Mouse (Mus musculus): ENCODE results near the gene Faap100.
"Not testable (repeated sequence)": the region's sequence is repeated elsewhere in the genome, so short reads cannot be mapped to it uniquely, and the experiment has no call there.

The Faap100 gene

DNA sequence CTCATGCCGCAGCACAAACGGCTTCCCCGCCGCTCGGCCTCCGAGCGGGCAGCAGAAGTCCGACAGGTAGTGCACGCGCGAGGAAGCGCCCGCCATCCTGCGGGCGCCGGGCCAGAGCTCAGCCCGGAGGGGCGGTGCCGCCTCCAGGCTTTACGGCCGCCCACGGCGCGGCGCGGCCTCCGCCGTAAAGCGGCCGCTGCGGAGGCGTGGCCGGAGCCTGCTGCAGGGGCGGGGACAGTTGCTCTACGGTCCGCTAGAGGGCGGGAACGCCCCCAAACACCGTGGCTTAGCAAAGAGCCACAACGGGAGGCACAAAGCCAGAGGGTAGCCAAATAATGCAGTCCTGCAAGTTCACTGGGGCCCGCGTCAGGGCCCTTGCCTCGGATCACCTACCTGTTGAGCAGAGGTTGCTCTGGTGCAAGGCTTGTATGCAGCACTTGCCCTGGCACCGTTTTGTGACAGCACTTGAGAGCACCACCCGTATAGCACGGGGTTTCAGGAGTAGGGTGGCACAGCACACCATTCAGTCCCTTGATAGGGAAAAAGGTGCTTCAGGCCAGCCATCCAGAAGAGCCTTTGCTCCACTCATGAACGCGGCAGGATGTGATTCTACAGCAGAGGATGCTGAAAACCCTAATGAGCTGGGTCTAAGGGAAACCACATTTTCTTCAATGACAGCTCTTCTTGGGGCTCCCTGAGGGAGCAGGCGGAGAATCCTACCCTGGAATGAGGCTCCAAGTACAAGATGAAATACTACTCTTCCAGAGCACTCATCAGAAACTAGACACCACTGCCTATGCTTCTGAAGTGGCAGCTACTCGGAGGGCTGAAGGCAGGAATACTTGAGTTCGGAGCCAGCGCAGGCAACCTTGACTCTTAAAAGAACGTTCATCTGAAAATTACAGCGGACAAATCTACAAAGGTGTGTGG, at the start of gene Faap100:
Faap100 (minus strand) TSS at position 154 of the 930 bp plus-strand sequence.
- peak; percentile 95 to 97 for DNase-seq (ENCODE audit: inconsistent age in 2 of 2, low spot score in 1 of 2)

DNA sequence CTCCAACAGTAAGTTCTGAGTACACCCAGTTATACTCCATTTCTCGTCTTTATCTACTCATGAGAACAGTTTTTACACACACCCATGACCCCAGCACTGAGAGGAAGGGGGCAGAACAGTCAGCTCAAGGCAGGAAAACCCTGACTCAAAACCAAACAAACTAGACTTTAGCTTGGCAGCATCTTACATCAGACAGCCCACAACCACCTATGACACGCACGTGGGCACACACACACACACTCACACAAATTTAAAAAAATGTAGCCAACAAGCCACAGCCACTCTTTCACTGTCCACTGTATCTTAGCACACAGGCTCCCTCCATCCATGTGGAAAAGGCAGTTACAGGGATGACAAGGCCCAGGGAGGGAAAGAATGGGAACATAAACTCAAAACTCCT, 48.2 kb upstream of the Faap100 start:
- peak in 1 of 2 experiments; percentile 18 for DNase-seq (ENCODE audit: inconsistent age in 2 of 2, low spot score in 1 of 2)

DNA sequence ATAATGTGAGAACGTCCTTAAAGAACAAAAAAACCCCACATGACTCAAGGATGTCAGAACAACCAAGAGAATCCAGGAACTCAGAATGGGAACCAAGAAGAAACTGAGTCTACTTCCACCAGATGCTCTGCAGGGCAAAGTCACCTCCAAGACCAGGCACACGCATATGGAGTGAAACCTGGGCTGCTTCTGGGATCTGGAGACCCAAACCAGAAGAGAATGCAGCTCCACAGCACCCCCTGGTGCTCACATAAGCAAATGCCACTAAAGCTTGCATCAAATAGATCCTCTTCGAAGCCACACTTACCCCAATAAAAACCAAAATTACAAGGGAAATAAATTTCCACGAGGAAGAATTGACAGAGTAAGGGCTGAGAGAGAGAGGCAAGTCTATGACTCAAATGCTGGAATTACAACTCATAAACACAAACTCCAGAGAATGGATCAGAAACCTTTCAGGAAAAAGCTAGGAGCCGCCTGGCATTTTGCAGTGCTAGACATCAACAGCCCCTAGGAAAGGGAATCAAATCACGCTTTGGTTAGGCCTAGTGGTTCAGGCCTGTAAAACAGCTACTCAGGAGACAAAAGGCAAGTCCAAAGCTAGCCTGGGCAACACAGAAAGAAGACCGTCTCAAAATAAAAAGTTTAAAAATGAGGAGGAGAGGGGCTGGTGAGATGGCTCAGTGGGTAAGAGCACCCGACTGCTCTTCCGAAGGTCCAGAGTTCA, 45.2 kb upstream of the Faap100 start:
- DNase-seq (ENCODE audit: inconsistent age in 2 of 2, low spot score in 1 of 2): peak; percentile 72 to 90

DNA sequence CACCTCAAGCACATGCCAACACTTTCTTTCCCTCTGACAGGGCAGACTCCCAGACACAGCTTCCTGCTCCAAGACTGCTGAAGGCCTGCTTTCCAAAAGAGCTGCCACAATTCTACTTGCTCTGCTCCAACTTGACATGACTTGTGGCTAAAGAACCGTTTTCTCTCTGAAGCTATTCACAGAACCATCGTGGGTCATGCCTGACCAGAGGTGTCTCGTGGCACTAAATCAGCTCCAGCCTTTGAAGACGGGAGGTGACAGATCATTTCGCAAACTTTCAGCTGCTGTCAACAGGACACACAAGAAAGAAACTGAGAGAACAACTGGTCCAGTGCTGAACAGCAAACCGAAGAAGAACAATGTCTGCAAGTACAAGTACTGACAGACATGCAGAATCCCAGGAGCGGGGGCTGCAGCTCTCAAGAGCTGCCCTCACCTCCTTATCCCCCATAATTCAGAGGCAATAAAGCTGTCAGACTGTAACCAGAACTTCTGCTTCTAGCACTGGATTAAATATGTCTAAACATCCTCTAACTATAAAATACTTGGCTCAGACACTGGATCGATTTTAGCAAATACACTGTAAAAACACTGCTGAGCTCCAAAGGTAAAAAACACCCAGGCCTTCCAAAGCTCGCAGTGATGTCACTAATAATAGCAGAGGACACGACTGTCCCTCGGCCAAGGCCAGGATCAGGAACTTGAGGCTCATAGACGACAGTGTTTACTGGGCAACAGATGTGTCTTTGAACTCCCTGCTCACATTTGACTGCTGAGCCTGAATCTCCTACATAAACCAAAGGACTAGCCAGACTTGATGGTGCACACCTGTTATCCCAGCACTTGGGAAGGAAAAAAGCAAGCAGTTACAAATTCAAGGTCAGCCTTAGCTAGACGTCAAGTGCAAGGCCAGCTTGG, 44.3 kb upstream of the Faap100 start:
- peak; percentile 68 to 81 for DNase-seq (ENCODE audit: inconsistent age in 2 of 2, low spot score in 1 of 2)

DNA sequence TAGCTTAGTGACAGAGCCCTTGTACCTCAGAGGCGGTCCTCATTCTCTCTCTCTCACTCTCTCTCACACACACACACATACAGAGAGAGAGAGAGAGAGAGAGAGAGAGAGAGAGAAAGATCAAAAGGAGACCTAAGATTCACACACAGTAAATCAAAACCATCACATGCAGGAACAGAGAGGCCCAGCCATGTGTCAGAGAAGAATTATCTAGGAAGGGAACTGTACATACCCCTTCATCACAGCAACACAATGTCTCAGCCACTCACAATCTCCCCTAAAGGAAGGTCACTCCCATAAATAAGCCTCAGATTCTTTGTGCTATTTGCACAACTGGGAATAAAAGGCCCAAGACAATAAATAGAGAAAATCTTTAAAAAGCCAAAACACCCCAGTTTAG, 40.0 kb upstream of the Faap100 start:
- DNase-seq (ENCODE audit: inconsistent age in 2 of 2, low spot score in 1 of 2): peak; percentile 52 to 65

DNA sequence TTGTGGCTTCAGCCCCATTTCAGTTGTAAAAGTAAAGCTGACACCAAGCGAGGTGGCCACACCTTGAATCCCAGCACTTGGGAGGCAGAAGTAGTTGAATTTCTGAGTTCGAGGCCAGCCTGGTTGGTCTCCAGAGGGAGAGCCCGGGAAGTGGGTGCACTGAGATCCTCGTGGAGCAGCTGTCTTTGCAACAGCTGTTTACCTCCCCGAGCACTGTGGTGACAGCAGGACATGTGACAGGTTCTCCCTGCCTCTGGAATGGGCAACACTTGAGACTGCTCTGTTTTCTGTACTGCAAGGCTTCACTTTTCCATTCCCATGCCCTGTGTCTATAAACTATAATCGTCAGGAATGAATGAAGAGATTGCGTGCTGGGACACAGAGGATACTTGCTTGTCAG, 39.3 kb upstream of the Faap100 start:
- no peak for DNase-seq (ENCODE audit: inconsistent age in 2 of 2, low spot score in 1 of 2)

DNA sequence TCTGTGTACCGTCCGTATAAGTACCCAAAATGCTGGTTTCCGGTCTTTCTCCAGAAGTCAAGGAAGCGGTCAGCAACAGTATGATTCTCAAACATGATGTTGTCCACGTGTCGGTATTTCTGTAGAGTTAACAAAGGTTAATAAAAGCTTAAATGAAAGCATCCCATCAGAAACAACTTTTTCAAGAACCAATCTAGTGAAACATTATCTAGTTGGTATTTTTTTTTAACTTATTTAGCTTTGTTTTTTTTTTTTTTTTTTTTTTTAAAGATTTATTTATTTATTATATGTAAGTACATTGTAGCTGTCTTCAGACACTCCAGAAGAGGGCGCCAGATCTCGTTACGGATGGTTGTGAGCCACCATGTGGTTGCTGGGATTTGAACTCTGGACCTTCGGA, 35.1 kb upstream of the Faap100 start:
- DNase-seq (ENCODE audit: inconsistent age in 2 of 2, low spot score in 1 of 2): not testable (repeated sequence)

DNA sequence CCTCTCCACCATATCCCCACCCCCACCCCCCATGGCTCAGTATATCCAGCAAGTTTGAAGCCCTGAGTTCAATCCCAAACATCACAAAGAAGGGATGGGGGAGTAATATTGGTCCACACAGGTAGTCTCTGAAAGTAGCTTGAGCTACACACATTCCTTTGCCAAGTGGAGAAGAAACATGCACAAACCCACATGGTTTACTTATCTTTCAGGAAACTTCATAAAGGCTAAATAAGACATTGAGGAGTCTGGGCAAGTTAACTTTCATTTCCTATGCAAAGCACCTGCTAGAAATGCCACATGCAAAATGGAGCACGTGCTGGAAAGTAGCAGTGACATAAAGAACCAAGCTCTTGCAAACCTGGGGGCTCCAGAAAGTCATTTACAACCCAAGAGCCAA, 27.9 kb upstream of the Faap100 start:
- DNase-seq (ENCODE audit: inconsistent age in 2 of 2, low spot score in 1 of 2): no peak

DNA sequence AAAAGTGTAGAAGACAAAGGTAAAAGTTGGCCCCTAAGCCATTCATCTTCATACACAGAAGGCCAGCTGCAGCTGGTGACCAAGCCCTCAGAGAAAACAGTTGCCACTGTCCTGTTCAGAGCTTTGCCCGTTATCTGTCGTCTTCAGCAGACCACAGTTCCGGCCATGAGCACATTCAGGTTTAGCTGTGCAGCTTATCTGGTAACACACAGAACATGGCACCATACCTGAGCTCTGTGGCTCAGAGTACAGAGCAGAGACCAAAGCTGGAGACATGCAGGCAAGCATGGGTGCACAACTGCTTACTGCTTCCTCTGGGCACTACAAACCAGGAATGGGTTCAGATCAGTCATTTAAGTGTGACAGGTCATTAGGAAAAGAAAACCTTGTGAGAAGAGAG, 27.3 kb upstream of the Faap100 start:
- no peak for DNase-seq (ENCODE audit: inconsistent age in 2 of 2, low spot score in 1 of 2)

DNA sequence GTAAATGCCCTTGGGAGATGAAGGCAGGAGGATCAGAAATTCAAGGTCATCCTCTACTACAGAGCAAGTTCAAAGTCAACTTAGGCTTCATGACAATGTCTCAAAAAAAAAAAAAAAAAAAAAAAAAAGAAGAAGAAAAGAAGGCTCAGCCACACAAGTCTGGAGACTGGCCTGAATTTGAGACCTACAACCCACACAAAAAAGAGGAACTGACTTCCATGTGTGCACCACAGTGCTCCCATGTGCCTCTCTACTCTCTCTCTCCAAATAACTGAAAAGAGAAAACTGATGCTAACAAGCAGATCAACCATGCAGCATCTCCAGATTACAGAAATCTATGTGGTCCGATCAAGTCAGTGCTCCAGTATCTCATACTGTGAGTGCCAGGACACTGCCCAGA, 26.2 kb upstream of the Faap100 start:
- DNase-seq (ENCODE audit: inconsistent age in 2 of 2, low spot score in 1 of 2): no peak

DNA sequence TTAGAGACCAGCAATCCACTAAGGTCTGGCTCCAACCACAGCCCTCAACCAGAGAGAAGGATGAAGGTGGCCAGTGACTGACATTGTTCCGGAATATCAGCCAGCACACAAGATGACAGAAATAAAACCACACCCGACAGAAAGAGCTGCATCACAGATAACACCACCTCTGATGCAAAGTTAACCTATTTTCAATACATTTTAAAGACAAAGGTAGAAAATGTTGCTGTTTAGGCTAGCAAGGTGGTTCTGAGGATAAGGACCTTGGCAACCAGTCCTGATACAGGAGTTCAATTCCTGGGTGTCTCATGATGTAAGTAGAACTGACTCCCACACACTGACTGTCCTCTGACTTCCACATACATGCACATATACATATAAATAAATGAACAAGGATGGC, 20.8 kb upstream of the Faap100 start:
- DNase-seq (ENCODE audit: inconsistent age in 2 of 2, low spot score in 1 of 2): no peak

DNA sequence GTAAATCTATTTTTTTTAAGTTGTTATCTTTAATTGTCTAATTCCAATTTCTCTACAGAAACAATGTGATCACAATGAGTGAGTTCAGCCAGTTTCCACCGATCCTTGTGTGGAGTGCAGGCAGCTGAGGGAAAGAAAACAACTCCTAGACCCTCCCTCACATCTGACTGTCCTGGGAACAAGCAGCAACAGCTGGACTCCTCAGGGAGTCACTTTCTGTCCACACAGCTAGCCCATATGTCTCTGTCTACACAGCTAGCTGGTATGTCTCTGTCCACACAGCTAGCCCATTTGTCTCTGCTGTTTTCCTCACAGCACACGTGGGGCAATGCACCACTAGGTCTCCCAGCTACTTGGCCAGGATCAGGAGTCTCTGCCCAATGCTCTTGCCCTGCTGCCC, 19.0 kb upstream of the Faap100 start:
- no peak for DNase-seq (ENCODE audit: inconsistent age in 2 of 2, low spot score in 1 of 2)

DNA sequence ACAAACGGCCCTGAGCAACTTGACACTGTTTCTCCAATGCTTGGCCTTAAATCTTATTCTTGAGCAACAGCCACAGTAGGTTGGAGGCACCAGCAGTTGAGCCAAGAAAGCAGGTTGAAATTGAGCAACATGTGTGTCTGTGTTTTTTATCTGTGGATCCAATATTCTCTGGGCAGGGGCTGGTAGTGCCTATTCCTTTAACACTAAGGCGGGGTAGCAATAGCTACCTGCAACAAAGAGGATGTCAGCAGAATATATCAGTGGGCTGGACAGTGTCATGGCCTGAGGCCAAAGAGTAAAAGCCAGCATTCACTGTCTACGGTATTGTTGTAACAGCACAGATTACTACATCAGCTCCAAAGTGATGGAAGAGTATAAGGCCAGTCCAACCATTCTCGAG, 17.1 kb upstream of the Faap100 start:
- peak in 1 of 2 experiments; percentile 79 for DNase-seq (ENCODE audit: inconsistent age in 2 of 2, low spot score in 1 of 2)

DNA sequence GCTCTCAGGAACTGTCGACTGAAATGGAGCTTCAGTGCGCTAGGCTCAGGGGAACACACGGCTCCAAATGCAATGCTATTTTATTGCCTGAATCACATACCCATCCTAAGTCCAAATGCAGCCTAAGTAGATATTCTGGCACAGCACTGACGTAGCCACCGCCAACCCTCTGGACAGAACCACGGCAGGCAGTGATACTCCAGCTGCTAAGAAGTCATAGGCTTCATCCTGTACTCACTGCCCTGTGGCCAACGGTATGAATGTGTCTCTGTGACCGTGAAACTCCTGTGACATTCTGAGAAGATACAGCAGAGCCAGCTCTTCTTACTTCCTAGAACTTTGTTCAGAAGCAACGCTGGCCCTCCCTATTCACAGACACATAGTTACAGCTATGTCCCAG, 10.0 kb upstream of the Faap100 start:
- DNase-seq (ENCODE audit: inconsistent age in 2 of 2, low spot score in 1 of 2): no peak

DNA sequence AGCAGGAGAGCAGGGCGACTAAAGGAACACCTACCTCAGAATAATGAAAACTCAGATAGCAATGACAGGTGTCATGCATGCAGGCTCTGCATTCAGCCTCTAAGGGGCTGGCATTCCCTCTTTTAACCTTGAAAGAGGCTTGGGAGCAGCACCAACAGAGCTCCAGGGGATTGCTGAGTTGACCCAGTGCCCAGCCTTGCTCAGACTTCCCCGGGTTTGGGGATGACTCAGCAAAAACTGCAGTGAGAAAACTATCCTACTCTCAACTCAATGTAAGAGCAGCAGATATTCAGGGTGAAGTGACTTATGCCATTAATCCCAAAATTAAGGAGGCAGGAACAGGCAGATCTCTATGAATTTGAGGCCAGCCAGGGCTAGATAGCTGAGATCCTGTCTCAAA, 8.6 kb upstream of the Faap100 start:
- peak; percentile 75 to 83 for DNase-seq (ENCODE audit: inconsistent age in 2 of 2, low spot score in 1 of 2)

DNA sequence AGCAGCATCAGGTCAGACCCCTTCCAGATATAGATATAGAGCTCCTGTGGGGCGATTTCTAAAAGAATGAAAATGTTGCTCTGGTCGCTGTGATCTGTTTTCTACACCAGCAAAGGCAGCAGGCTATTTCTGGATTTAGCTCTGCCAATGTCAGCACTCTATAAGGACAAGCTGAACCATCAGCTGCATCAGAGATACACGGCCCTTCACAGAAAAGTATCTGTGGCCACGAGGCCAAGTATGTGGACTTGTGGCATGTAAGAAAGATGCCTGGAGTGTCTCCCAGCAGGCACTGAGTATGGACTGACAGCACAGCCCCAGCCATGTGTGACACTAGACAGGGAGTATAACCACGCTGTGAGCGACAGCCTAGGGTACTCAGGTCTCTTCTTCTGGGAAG, 8.1 kb upstream of the Faap100 start:
- DNase-seq (ENCODE audit: inconsistent age in 2 of 2, low spot score in 1 of 2): no peak

DNA sequence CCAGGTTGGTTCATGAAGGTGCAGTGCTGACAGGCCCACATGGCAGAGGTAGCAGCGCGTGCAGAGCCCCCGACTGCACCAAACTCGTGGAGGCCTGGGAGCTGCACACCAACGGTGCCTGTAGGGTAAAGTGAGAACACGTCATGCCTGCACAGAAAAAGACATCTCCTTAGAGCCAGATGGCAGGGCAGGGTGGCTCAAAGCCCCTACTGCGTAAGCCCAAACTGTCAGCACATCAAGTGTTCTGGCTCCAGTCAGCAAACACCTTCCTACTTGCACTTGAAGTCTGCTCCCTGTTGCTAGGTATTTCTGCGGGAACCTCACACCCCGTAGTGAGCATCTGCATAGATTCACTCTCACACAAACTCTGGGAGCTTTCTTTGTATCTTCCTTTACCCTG, 3.9 kb upstream of the Faap100 start:
- no peak for DNase-seq (ENCODE audit: inconsistent age in 2 of 2, low spot score in 1 of 2)

DNA sequence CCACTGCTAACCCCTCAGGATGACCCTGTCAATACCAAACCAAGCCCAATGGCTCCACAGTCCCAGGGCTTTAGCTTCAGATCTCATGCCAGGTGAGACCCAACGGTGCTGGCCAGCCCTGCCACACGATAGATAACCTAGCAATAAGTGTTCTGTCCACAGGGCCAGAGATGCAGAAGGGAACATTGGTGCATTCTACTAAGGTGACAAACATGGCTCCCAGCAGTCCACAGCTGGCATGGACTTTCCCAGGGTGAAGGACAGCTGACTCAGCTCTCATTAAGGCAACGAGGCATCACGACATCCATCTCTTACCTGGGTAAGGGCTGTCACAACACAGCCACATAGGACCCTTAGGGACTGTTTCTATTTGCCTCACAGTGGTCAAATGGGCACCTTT, 2.6 kb upstream of the Faap100 start:
- DNase-seq (ENCODE audit: inconsistent age in 2 of 2, low spot score in 1 of 2): peak in 1 of 2 experiments; percentile 57

DNA sequence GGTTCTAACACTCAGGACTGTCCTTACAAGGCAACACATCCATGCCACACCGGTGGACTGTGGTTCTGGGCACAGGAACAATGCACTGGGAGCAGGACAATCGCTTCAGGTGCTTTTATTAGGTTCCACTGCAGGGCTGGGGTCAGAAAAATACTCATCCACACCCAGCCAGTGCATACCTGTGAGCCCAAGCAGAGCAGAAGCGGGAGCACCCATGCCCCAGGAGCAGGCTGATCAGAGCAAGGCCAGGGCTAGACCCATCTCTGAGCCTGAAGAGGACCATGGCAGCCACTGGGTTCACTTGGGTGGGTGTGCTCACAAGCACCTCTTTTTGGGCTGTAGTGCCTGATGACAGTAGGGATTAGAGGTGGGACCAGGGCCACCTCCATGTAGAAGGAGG, 1.7 kb upstream of the Faap100 start:
- peak in 1 of 2 experiments; percentile 37 for DNase-seq (ENCODE audit: inconsistent age in 2 of 2, low spot score in 1 of 2)

DNA sequence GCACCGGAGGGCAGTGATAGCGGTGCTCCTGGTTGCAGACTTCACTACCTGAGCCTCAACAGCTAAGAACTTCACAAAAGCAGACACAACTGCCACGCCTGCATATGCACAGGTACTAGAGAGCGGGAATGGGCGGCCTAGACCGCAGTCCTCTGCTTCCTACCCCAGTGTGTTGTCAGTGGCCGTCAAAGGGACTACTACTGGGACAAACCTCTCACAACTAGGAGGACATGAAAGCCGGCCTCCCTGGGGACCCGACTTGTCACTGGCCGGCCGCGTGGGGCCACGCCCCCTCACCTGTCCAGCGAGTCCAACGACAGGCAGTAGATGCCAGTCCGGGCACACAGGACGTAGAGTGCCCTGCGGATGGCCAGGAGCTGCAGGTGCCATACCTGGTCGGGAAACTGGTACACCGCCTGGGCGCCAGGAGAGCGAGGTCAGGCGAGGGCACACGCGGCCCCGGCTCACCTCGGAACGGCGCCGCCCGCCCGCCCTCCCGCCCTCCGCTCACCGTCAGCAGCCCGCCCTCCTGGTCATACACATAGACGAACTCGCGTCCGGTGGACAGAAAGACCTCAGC, 443 bp downstream of the Faap100 start:
- DNase-seq (ENCODE audit: inconsistent age in 2 of 2, low spot score in 1 of 2): peak; percentile 65 to 79

DNA sequence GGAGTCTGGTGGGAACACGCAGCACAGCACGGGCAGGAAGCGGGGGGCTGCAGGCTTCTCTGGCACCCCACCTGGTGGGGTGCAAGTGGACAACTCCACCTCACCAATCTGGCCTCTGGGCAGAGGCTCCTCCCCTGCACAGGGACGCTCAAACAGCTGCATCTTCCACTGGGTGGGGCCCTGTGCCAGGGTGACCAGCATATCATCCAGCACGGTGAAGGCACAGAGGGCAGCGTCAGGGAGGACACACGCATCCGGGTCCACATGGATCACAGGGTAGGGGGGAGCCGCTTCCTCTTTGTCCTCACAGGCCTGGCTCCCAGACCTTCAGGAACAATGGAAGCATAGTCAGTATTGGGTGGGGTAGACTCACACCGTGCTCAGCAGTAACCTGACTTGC, 1.2 kb downstream of the Faap100 start:
- peak; percentile 59 to 68 for DNase-seq (ENCODE audit: inconsistent age in 2 of 2, low spot score in 1 of 2)

Data from adrenal gland, adult (tissue).